Mouse (Mus musculus): ENCODE results near the gene Laptm4a. TPM values are rescaled to one million over a fixed set of nuclear protein-coding genes. Genes with fewer than 3 reads are reported as not detected.
"Not testable (repeated sequence)": the region's sequence is repeated elsewhere in the genome, so short reads cannot be mapped to it uniquely, and the experiment has no call there.

Laptm4a gene
- total and polyA plus RNA-seq, 2 experiments from 2014 or later: 168 to 270 TPM

DNA sequence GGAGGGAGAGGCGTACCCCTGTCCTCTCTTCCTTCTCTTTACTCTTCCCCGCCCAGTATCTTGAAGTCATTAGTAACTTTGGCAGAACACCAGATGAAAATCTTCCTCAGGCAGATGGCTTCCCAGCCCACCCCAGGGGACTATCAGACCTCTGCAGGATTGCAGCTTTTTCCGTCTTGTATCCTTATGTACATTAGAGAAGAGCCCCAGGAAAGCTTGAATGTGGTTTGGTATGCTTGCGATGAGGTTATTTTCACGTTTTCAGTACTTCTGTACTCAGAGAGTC is 1.6 kb downstream of the Laptm4a start:
- Histone ChIP-seq H3K9me3 (ENCODE audit: low read length) (no peaks in the 10 kb centered on the region), H3K27ac (ENCODE audit: low read depth, low read length) (peak overlapping the region; percentile 29; the same call in 1 of the 2 replicates), H3K4me3 (ENCODE audit: low read depth, low read length) (peak overlapping the region; percentile 92), H3K4me2 (ENCODE audit: low read depth) (peak overlapping the region; percentile 57), H3K27me3 (ENCODE audit: insufficient read depth, low read length) (no peaks in the 10 kb centered on the region), H3K36me3 (ENCODE audit: insufficient read depth) (peaks cover 5% of the 10 kb centered on the region), H3K4me1 (ENCODE audit: insufficient read depth) (peaks cover 18% of the 10 kb centered on the region), H3K9ac (peak overlapping the region; percentile 95)
- DNase-seq: peak; percentile 17
- WGBS: 17% methylated on average over 5 of the region's 5 CpGs
- TF ChIP-seq CTCF (IDR thresholded peaks at IDR 0.05; ENCODE audit: low read depth): no peak
- no peak for ATAC-seq

DNA sequence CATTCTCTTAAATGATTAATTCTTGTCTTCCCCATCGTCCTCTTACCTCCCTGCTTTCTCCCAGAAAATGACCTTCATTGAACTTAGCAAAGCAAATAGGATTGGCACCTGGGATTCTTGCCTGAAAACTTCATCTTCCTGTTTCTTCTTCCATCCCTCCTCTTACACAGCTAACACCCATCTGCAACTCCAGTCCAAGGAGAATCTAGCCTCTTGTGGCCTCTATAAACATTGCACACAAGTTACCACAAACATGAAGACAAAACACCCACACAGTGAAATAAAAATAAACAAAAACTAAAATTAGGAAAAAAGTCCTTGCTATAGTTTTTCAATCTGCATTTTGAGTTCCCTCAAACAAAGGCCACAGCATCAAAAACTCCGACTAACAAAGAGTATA is 2.1 kb downstream of the Laptm4a start:
- no peaks in the 10 kb centered on the region for H3K27me3 ChIP-seq (ENCODE audit: insufficient read depth, low read length)
- peak; percentile 25; the same call in 1 of the 2 replicates for TF ChIP-seq CTCF (IDR thresholded peaks at IDR 0.05; ENCODE audit: low read depth)
- DNase-seq (no peak), ATAC-seq (no peak)
- H3K9ac ChIP-seq: peak overlapping the region; percentile 95
- H3K36me3 ChIP-seq (ENCODE audit: insufficient read depth): peaks cover 5% of the 10 kb centered on the region
- H3K4me2 ChIP-seq (ENCODE audit: low read depth): peak overlapping the region; percentile 57
- H3K9me3 ChIP-seq (ENCODE audit: low read length): no peaks in the 10 kb centered on the region
- peaks cover 18% of the 10 kb centered on the region for H3K4me1 ChIP-seq (ENCODE audit: insufficient read depth)
- H3K4me3 ChIP-seq (ENCODE audit: low read depth, low read length): peak overlapping the region; percentile 92
- H3K27ac ChIP-seq (ENCODE audit: low read depth, low read length): peak overlapping the region; percentile 29; the same call in 1 of the 2 replicates
- 27% methylated on average over 2 of the region's 2 CpGs for WGBS

DNA sequence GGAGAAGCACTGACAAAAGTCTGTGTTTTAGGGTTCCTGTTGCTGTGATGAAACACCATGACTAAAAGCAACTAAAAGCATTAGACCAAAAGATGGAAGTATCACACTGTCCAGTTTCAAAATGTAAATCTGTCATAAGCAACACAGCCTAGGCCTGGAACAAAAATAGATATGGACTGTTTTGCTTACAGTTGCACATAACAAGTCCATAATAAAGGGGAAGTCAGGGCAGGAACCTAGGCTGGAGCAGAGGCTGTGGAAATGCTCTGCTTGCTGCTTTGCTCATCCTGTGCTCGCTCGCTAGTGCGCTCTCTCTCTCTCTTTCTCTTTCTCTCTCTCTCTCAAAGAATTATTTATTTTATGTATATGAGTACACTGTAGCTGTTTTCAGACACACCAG is 6.2 kb downstream of the Laptm4a start:
- Histone ChIP-seq H3K4me1 (ENCODE audit: insufficient read depth) (peaks cover 18% of the 10 kb centered on the region), H3K36me3 (ENCODE audit: insufficient read depth) (peaks cover 5% of the 10 kb centered on the region), H3K27ac (ENCODE audit: low read depth, low read length) (no peak overlapping the region), H3K4me2 (ENCODE audit: low read depth) (no peak overlapping the region), H3K27me3 (ENCODE audit: insufficient read depth, low read length) (no peaks in the 10 kb centered on the region), H3K9me3 (ENCODE audit: low read length) (no peaks in the 10 kb centered on the region), H3K9ac (no peak overlapping the region), H3K4me3 (ENCODE audit: low read depth, low read length) (no peak overlapping the region)
- ATAC-seq: no peak
- WGBS: 87% methylated on average over 3 of the region's 3 CpGs
- DNase-seq: no peak
- no peak for TF ChIP-seq CTCF (IDR thresholded peaks at IDR 0.05; ENCODE audit: low read depth)

DNA sequence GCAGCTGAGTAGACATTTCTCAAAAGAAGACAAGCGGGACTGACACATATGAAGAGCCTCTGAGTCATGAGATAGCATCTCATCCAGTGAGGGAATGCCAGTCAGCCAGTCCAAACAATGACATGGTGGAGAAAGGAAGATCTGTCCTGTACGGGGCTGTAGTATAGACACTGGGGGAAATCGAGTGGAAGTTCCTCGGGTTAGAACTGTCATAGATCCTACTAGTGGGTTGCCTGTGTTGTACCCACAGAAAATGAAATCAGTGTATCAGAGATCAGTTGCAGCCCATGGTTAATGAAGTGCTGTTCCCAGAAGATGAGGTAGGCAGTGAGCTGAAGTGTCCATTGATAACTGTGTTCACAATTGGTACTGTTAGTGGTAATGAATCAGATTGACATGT is 7.3 kb downstream of the Laptm4a start:
- Histone ChIP-seq H3K9me3 (ENCODE audit: low read length) (no peaks in the 10 kb centered on the region), H3K4me1 (ENCODE audit: insufficient read depth) (peaks cover 9% of the 10 kb centered on the region), H3K36me3 (ENCODE audit: insufficient read depth) (peaks cover 9% of the 10 kb centered on the region), H3K27ac (ENCODE audit: low read depth, low read length) (no peak overlapping the region), H3K4me3 (ENCODE audit: low read depth, low read length) (no peak overlapping the region), H3K9ac (no peak overlapping the region), H3K4me2 (ENCODE audit: low read depth) (no peak overlapping the region), H3K27me3 (ENCODE audit: insufficient read depth, low read length) (no peaks in the 10 kb centered on the region)
- DNase-seq (no peak), ATAC-seq (no peak)
- 77% methylated on average over 4 of the region's 4 CpGs for WGBS
- no peak for TF ChIP-seq CTCF (IDR thresholded peaks at IDR 0.05; ENCODE audit: low read depth)

DNA sequence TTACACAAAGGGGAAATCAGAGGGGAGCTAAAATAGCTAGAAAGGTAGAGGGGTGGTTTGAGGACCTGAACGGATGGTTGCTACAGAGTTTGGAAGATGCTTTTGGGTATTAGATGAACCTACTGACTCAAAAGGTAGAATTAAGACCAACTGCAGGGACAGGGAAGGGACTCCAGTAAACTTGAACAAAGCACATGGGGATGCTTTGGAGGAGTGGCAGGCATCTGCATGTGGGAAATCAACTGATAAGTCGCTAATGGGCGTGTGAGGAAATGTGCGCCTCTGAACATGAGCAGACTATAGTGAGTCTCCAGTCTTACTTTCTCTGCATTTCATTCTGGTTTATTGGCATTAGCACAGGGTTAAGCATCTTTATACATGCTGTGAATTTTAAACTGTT is 9.6 kb downstream of the Laptm4a start:
- Histone ChIP-seq H3K9me3 (ENCODE audit: low read length) (no peaks in the 10 kb centered on the region), H3K4me3 (ENCODE audit: low read depth, low read length) (no peak overlapping the region), H3K4me1 (ENCODE audit: insufficient read depth) (no peaks in the 10 kb centered on the region), H3K4me2 (ENCODE audit: low read depth) (no peak overlapping the region), H3K9ac (no peak overlapping the region), H3K27ac (ENCODE audit: low read depth, low read length) (no peak overlapping the region), H3K27me3 (ENCODE audit: insufficient read depth, low read length) (no peaks in the 10 kb centered on the region), H3K36me3 (ENCODE audit: insufficient read depth) (peaks cover 23% of the 10 kb centered on the region)
- DNase-seq: no peak
- no peak for TF ChIP-seq CTCF (IDR thresholded peaks at IDR 0.05; ENCODE audit: low read depth)
- WGBS: 89% methylated on average over 4 of the region's 4 CpGs
- no peak for ATAC-seq

DNA sequence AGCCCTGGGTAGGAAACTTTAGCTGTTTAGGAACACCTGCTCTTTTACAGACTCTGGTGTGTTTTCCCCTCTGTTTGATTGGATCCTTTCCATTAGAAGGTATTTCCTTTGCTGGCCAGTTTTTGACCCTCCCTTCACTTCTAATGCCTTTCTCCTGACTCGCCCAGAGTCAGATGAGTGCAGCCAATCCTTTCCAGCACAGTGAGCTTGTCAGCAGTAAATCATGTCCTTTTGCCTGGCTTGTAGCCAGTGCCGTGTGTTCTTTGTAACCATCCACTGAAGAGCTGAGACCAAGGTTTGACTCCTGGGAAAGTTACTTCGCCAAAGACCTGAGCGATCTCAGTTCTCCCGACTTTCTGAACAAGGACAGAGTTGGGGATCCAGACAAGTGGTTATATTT is 13.9 kb downstream of the Laptm4a start:
- no peaks in the 10 kb centered on the region for H3K27me3 ChIP-seq (ENCODE audit: insufficient read depth, low read length)
- no peak for DNase-seq
- no peak for ATAC-seq
- no peak overlapping the region for H3K9ac ChIP-seq
- no peaks in the 10 kb centered on the region for H3K4me1 ChIP-seq (ENCODE audit: insufficient read depth)
- H3K9me3 ChIP-seq (ENCODE audit: low read length): no peaks in the 10 kb centered on the region
- no peak overlapping the region for H3K4me3 ChIP-seq (ENCODE audit: low read depth, low read length)
- peaks cover 53% of the 10 kb centered on the region for H3K36me3 ChIP-seq (ENCODE audit: insufficient read depth)
- no peak for TF ChIP-seq CTCF (IDR thresholded peaks at IDR 0.05; ENCODE audit: low read depth)
- WGBS: 83% methylated on average over 5 of the region's 5 CpGs
- H3K4me2 ChIP-seq (ENCODE audit: low read depth): no peak overlapping the region
- H3K27ac ChIP-seq (ENCODE audit: low read depth, low read length): no peak overlapping the region

DNA sequence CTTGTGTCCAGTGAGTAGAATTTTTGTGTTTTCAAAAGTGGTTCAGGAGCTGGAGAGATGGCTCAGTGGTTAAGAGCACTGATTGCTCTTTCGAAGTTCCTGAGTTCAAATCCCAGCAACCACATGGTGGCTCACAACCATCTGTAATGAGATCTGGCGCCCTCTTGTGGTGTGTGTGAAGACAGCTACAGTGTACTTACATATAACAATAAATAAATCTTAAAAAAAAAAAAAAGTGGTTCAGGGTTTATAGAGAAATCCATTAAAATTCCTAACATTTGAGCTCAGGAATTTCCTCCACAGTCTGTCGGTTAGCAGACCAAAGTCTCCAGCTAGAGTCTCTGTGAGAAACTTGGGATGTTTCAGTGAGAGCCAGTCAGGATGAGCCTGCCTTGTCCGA is 14.7 kb downstream of the Laptm4a start:
- peak; percentile 43 for TF ChIP-seq CTCF (IDR thresholded peaks at IDR 0.05; ENCODE audit: low read depth)
- not testable (repeated sequence) for H3K9ac ChIP-seq; DNase-seq; H3K9me3 ChIP-seq (ENCODE audit: low read length); H3K27me3 ChIP-seq (ENCODE audit: insufficient read depth, low read length); H3K4me1 ChIP-seq (ENCODE audit: insufficient read depth); H3K4me2 ChIP-seq (ENCODE audit: low read depth); H3K4me3 ChIP-seq (ENCODE audit: low read depth, low read length); H3K27ac ChIP-seq (ENCODE audit: low read depth, low read length); ATAC-seq
- WGBS: 73% methylated on average over 4 of the region's 4 CpGs
- peaks cover 53% of the 10 kb centered on the region for H3K36me3 ChIP-seq (ENCODE audit: insufficient read depth)

DNA sequence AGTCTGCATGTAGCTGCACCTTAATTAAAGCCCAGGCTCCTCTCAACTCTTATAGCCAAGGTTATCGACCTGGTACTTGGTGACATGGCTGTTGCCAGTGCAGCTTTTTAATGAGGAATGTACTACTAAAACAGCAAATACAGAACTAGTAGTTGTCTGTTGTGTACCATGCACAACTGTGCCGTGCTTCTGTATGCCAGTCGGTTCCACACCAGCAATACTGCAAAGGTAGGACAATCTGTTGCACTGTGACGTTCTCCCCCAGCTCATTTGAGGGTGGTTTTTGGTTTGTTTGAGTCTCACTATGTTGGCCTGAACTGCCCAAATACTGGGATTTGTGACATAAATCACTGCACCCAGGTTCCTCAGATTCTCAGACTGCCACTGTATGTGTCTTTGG is 18.0 kb downstream of the Laptm4a start:
- ATAC-seq: no peak
- no peaks in the 10 kb centered on the region for H3K9me3 ChIP-seq (ENCODE audit: low read length)
- no peaks in the 10 kb centered on the region for H3K27me3 ChIP-seq (ENCODE audit: insufficient read depth, low read length)
- H3K4me3 ChIP-seq (ENCODE audit: low read depth, low read length): no peak overlapping the region
- H3K27ac ChIP-seq (ENCODE audit: low read depth, low read length): no peak overlapping the region
- DNase-seq: no peak
- no peaks in the 10 kb centered on the region for H3K4me1 ChIP-seq (ENCODE audit: insufficient read depth)
- no peak for TF ChIP-seq CTCF (IDR thresholded peaks at IDR 0.05; ENCODE audit: low read depth)
- no peak overlapping the region for H3K9ac ChIP-seq
- WGBS: 88% methylated on average over 4 of the region's 4 CpGs
- peaks cover 47% of the 10 kb centered on the region for H3K36me3 ChIP-seq (ENCODE audit: insufficient read depth)
- no peak overlapping the region for H3K4me2 ChIP-seq (ENCODE audit: low read depth)

All from forebrain, postnatal 0 days (tissue).